Mouse (Mus musculus): ENCODE data around the gene Dnaja2. TPM values are rescaled to one million over a fixed set of nuclear protein-coding genes. Genes with fewer than 3 reads are reported as not detected.
A peak's percentile ranks its signal among the peaks of the same experiment; 100 is the strongest.

Dnaja2 gene
- polyA plus RNA-seq, 1 experiment from 2014 or later = 217 TPM

DNA sequence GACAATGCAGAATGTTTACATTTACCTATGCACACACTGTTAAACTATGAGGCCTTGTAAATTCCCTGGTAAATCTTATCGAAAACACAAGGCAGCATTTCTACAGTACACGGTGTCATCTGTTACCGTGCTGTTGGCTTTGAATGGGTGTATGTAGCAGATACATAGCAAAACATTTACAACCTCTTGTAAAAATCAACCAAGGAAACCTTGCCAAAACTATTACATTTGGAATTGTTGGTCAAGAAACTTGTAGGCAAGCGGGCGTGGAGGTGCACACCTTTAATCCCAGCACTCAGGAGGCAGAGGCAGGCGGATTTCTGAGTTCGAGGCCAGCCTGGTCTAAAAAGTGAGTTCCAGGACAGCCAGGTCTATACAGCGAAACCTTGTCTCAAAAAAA, 8.2 kb upstream of the Dnaja2 start:
- Histone ChIP-seq H3K36me3 (ENCODE audit: control insufficient read depth, insufficient read depth, low read length) (no peaks in the 10 kb centered on the region), H3K27ac (replicated peaks; ENCODE audit: low read depth, low read length) (no peak overlapping the region), H3K9ac (ENCODE audit: low read length) (no peak overlapping the region), H3K4me2 (ENCODE audit: low read depth, severe bottlenecking) (no peak overlapping the region), H3K9me3 (ENCODE audit: control insufficient read depth, low read length) (no peaks in the 10 kb centered on the region), H3K27me3 (ENCODE audit: control insufficient read depth, insufficient read depth, low read length) (no peaks in the 10 kb centered on the region), H3K4me3 (ENCODE audit: low read depth, low read length) (no peak overlapping the region), H3K4me1 (ENCODE audit: control insufficient read depth, insufficient read depth, low read length) (no peaks in the 10 kb centered on the region)
- WGBS = 93% methylated on average over 8 of the region's 8 CpGs
- no peak for ATAC-seq (ENCODE audit: insufficient number of reproducible peaks, low FRiP score, low TSS enrichment, low read depth)
- DNase-seq (ENCODE audit: low spot score) = no peak

DNA sequence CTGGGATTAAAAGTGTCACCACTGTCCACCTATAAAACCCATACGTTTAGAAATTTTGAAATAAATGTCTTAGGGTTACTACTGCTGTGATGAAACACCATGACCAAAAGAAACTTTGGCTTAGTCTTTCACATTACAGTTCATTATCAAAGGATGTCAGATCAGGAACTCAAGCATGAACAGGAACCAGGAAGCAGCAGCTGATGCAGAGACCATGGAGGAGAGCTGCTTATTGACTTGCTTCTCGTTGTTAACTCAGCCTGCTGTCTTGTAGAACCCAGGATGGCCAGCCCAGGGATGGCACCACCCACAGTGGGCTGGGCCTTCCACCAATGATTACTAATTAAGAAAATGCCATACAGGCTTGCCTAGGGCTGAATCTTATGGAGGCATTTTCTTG, 4.8 kb upstream of the Dnaja2 start:
- Histone ChIP-seq H3K9ac (ENCODE audit: low read length) (no peak overlapping the region), H3K36me3 (ENCODE audit: control insufficient read depth, insufficient read depth, low read length) (no peaks in the 10 kb centered on the region), H3K4me1 (ENCODE audit: control insufficient read depth, insufficient read depth, low read length) (no peaks in the 10 kb centered on the region), H3K27ac (replicated peaks; ENCODE audit: low read depth, low read length) (no peak overlapping the region), H3K4me3 (ENCODE audit: low read depth, low read length) (no peak overlapping the region), H3K27me3 (ENCODE audit: control insufficient read depth, insufficient read depth, low read length) (no peaks in the 10 kb centered on the region), H3K4me2 (ENCODE audit: low read depth, severe bottlenecking) (no peak overlapping the region), H3K9me3 (ENCODE audit: control insufficient read depth, low read length) (no peaks in the 10 kb centered on the region)
- no peak for DNase-seq (ENCODE audit: low spot score)
- 69% methylated on average over 2 of the region's 2 CpGs for whole genome bisulfite sequencing
- ATAC-seq (ENCODE audit: insufficient number of reproducible peaks, low FRiP score, low TSS enrichment, low read depth) = no peak

DNA sequence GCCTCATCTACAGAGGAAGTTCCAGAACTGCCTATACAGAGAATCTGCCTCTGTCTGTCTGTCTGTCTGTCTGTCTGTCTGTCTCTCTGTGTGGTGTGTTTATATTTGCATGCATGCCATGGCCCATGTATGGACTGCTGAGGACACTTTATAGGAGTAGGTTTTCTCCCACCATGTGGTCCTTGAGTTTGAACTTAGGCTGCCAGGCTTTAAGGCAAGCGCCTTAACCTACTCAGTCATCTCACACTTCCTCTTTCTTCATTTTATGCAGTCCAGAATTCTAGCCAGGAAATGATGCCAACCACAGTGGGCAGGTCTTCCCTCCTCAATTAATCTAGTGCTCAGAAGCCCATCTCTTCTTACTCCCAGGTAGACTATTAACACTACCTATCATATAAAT, 4.1 kb upstream of the Dnaja2 start:
- ATAC-seq (ENCODE audit: insufficient number of reproducible peaks, low FRiP score, low TSS enrichment, low read depth) (no peak), DNase-seq (ENCODE audit: low spot score) (no peak)
- Histone ChIP-seq H3K4me3 (ENCODE audit: low read depth, low read length) (no peak overlapping the region), H3K9ac (ENCODE audit: low read length) (no peak overlapping the region), H3K27me3 (ENCODE audit: control insufficient read depth, insufficient read depth, low read length) (no peaks in the 10 kb centered on the region), H3K9me3 (ENCODE audit: control insufficient read depth, low read length) (no peaks in the 10 kb centered on the region), H3K36me3 (ENCODE audit: control insufficient read depth, insufficient read depth, low read length) (no peaks in the 10 kb centered on the region), H3K4me1 (ENCODE audit: control insufficient read depth, insufficient read depth, low read length) (no peaks in the 10 kb centered on the region), H3K27ac (replicated peaks; ENCODE audit: low read depth, low read length) (no peak overlapping the region), H3K4me2 (ENCODE audit: low read depth, severe bottlenecking) (no peak overlapping the region)
- WGBS = 92% methylated on average over 1 of the region's 1 CpGs

DNA sequence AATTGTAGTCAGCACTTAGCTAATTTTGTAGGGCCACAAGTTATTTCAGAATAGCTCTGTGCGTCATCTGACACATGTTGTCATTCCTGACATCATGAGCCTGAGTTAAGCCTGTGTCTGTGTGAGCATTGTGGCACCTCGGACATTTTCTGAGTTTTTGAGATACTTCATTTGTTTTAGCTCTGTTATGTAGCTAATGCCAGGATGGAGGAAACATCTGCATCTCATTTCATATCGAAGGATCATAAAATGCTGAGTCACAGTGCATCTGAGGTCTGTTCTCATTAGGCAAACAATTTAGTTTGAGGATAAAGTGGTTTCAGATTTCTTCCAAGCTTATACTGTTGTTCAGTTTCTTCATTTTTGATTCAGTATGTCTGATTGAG, 2.5 kb upstream of the Dnaja2 start:
- Histone ChIP-seq H3K9ac (ENCODE audit: low read length) (no peak overlapping the region), H3K36me3 (ENCODE audit: control insufficient read depth, insufficient read depth, low read length) (peaks cover 3% of the 10 kb centered on the region; the same call in 1 of the 2 replicates), H3K4me2 (ENCODE audit: low read depth, severe bottlenecking) (no peak overlapping the region), H3K27me3 (ENCODE audit: control insufficient read depth, insufficient read depth, low read length) (no peaks in the 10 kb centered on the region), H3K4me1 (ENCODE audit: control insufficient read depth, insufficient read depth, low read length) (no peaks in the 10 kb centered on the region), H3K9me3 (ENCODE audit: control insufficient read depth, low read length) (no peaks in the 10 kb centered on the region), H3K4me3 (ENCODE audit: low read depth, low read length) (no peak overlapping the region), H3K27ac (replicated peaks; ENCODE audit: low read depth, low read length) (no peak overlapping the region)
- WGBS = 43% methylated on average over 3 of the region's 3 CpGs
- no peak for DNase-seq (ENCODE audit: low spot score)
- no peak for ATAC-seq (ENCODE audit: insufficient number of reproducible peaks, low FRiP score, low TSS enrichment, low read depth)

DNA sequence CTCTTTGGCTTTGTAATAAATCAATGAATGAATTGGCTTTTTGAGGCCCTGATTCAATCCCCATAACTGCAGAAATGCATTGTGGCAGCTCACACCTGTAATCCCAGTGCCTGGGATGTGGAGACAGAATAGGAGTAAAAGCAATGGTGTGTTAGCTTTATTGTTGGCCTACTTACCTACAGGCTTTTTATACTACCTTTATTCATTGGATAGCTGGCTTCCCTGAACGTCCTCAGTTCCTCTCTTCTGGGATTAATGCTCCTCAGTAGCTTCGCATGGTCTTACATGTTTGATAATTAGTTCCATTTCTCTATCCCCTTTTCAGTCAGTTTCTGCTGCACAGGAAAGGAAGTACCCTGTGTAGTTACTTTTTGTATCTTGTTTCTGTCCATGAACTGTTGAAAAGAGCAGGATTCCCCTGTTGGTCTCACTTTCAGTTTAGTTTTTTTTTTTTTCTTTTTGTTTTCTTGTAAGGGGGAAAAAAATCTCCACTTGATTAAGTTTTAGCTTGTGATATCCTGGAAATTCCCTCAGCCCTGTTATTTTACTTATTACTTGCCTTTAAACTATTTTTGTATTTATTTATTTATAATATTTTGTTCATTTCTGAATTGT, 1.9 kb upstream of the Dnaja2 start:
- Histone ChIP-seq H3K36me3 (ENCODE audit: control insufficient read depth, insufficient read depth, low read length) (peaks cover 3% of the 10 kb centered on the region; the same call in 1 of the 2 replicates), H3K9ac (ENCODE audit: low read length) (no peak overlapping the region), H3K4me1 (ENCODE audit: control insufficient read depth, insufficient read depth, low read length) (no peaks in the 10 kb centered on the region), H3K4me2 (ENCODE audit: low read depth, severe bottlenecking) (no peak overlapping the region), H3K9me3 (ENCODE audit: control insufficient read depth, low read length) (no peaks in the 10 kb centered on the region), H3K27ac (replicated peaks; ENCODE audit: low read depth, low read length) (no peak overlapping the region), H3K27me3 (ENCODE audit: control insufficient read depth, insufficient read depth, low read length) (no peaks in the 10 kb centered on the region), H3K4me3 (ENCODE audit: low read depth, low read length) (no peak overlapping the region)
- DNase-seq (ENCODE audit: low spot score) (no peak), ATAC-seq (ENCODE audit: insufficient number of reproducible peaks, low FRiP score, low TSS enrichment, low read depth) (no peak)
- 25% methylated on average over 2 of the region's 2 CpGs for WGBS

DNA sequence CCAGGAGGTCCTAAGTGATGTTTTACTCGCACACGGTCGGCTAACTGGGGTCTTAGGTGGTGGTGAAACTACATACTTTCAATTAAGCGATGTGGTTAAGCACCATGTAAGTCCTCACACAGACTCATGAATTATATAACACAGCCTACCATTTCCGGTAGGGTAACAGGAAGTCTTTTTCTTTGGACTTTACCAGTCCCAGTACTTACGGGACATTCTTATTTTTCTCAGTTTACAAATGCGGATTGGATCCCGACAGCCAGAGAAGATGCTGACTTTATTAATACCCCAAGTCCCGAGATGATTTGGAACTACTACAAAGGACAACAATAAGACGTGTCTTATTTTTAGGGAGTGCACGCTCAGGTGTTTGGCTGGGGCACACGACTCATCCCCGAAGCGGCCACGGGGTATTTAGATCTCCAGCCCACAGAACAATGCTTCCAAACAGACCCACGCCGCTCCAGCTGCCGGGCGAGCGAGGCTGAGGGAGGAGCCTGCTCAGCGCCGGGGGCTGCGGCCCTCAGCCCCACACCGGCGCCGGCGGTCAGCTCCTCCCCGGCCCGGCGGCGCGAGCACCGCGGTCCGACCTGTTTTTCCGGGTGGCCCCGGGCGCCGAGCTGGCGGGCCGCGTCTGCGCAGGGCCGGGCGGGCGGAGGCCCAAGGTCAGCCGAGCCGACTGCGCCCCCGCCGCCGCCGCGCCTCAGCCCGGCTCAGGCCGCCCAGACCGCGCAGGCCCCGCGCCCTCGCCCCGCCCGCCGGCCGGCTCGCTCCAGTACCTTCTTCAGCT, 558 bp downstream of the Dnaja2 start:
- DNase-seq (ENCODE audit: low spot score) (peak; percentile 22), ATAC-seq (ENCODE audit: insufficient number of reproducible peaks, low FRiP score, low TSS enrichment, low read depth) (peak; percentile 87)
- Histone ChIP-seq H3K4me1 (ENCODE audit: control insufficient read depth, insufficient read depth, low read length) (no peaks in the 10 kb centered on the region), H3K27me3 (ENCODE audit: control insufficient read depth, insufficient read depth, low read length) (no peaks in the 10 kb centered on the region), H3K9ac (ENCODE audit: low read length) (peak overlapping the region; percentile 90), H3K27ac (replicated peaks; ENCODE audit: low read depth, low read length) (peak overlapping the region; percentile 85), H3K4me3 (ENCODE audit: low read depth, low read length) (peak overlapping the region; percentile 69), H3K4me2 (ENCODE audit: low read depth, severe bottlenecking) (peak overlapping the region; percentile 82), H3K9me3 (ENCODE audit: control insufficient read depth, low read length) (no peaks in the 10 kb centered on the region), H3K36me3 (ENCODE audit: control insufficient read depth, insufficient read depth, low read length) (peaks cover 3% of the 10 kb centered on the region; the same call in 1 of the 2 replicates)
- WGBS = under 1% methylated on average over 54 of the region's 66 CpGs

DNA sequence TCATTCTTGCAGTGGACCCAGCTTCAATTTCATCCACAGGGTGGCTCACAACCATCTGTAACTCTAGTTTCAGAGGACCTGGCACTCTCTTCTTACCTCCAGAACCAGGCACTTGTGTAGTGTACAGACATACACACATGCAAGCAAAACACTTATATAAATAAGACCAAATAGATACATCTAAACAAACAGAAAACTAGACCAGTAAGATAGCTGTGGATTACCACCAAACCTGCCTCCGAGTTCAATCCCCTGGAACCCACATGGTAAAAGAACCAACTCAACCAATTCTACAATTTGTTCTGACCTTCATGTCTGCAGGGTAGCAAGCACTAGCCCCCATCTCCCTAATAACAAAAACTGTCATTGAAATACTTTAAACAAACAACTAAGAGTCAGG, 3.2 kb downstream of the Dnaja2 start:
- H3K36me3 ChIP-seq (ENCODE audit: control insufficient read depth, insufficient read depth, low read length) = peaks cover 14% of the 10 kb centered on the region

DNA sequence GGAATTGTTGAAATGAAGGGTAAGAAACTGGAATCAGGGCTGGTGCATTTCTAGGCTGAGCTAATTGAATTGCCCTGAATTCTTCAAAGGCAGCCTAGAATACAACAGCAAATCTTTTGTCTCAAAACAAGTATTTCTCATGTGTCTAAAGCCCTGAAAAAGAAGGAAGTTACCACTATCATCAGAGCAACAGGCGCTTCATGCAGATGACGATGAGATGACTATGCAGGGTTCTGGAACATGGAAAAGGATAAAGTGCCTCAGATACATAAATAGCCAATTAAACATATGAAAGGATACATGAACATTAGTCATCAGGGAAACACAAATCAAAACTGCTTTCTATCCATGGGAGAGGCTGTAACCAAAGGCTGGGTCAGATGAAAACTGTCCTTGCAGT, 18.8 kb downstream of the Dnaja2 start:
- DNase-seq (ENCODE audit: low spot score) = no peak
- Histone ChIP-seq H3K4me1 (ENCODE audit: control insufficient read depth, insufficient read depth, low read length) (no peaks in the 10 kb centered on the region), H3K36me3 (ENCODE audit: control insufficient read depth, insufficient read depth, low read length) (peaks cover 4% of the 10 kb centered on the region; the same call in 1 of the 2 replicates), H3K4me3 (ENCODE audit: low read depth, low read length) (no peak overlapping the region), H3K4me2 (ENCODE audit: low read depth, severe bottlenecking) (no peak overlapping the region), H3K9ac (ENCODE audit: low read length) (no peak overlapping the region), H3K9me3 (ENCODE audit: control insufficient read depth, low read length) (no peaks in the 10 kb centered on the region), H3K27ac (replicated peaks; ENCODE audit: low read depth, low read length) (no peak overlapping the region), H3K27me3 (ENCODE audit: control insufficient read depth, insufficient read depth, low read length) (no peaks in the 10 kb centered on the region)
- ATAC-seq (ENCODE audit: insufficient number of reproducible peaks, low FRiP score, low TSS enrichment, low read depth) = no peak
- WGBS = 97% methylated on average over 2 of the region's 2 CpGs

More for the DNA sequence above, 3.2 kb downstream of the Dnaja2 start:
- DNase-seq (ENCODE audit: low spot score) (no peak), ATAC-seq (ENCODE audit: insufficient number of reproducible peaks, low FRiP score, low TSS enrichment, low read depth) (no peak)
- Histone ChIP-seq H3K4me1 (ENCODE audit: control insufficient read depth, insufficient read depth, low read length) (no peaks in the 10 kb centered on the region), H3K9ac (ENCODE audit: low read length) (no peak overlapping the region), H3K27me3 (ENCODE audit: control insufficient read depth, insufficient read depth, low read length) (no peaks in the 10 kb centered on the region), H3K4me3 (ENCODE audit: low read depth, low read length) (no peak overlapping the region), H3K27ac (replicated peaks; ENCODE audit: low read depth, low read length) (no peak overlapping the region), H3K9me3 (ENCODE audit: control insufficient read depth, low read length) (no peaks in the 10 kb centered on the region), H3K4me2 (ENCODE audit: low read depth, severe bottlenecking) (no peak overlapping the region)
- 97% methylated on average over 1 of the region's 1 CpGs for WGBS

Data from limb, embryonic 11.5 days (tissue).